Mouse (Mus musculus): ENCODE results near the gene Ctbp1.

Ctbp1 gene

GRCm38 (mm10) chr5:33208533-33209245 lies 66.1 kb downstream of the Ctbp1 start:
- DNase-seq (ENCODE audit: low spot score): no peak

- DNase-seq (ENCODE audit: low spot score): no peak
These were observed 67.7 kb downstream of the Ctbp1 start for GRCm38 (mm10) chr5:33207136-33207535.

DNA sequence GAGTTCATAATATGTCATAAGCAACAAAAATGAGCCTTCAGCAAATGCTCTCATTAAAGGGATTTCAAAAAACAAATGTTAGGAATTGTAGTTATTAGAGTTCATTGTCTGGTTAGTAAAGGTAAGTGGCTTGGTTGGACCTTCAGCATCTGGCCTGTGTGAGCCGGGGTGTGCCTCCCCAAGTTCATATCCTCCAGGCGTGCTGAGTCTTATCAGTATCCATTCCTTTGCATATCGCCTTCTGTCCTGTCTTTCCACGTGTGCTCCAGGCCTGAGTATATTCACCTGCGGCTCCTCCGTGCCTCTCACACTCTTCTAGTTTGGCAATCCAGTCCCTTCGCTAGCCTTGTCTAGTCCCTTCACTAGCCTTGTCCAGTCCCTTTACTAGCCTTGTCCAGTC lies 68.5 kb downstream of the Ctbp1 start:
- no peak for DNase-seq (ENCODE audit: low spot score)

- DNase-seq (ENCODE audit: low spot score): no peak
These were observed 70.5 kb downstream of the Ctbp1 start for GRCm38 (mm10) chr5:33204284-33204683.

GRCm38 (mm10) chr5:33203691-33204242 lies 71.0 kb downstream of the Ctbp1 start:
- peak; percentile 77 for DNase-seq (ENCODE audit: low spot score)

DNA sequence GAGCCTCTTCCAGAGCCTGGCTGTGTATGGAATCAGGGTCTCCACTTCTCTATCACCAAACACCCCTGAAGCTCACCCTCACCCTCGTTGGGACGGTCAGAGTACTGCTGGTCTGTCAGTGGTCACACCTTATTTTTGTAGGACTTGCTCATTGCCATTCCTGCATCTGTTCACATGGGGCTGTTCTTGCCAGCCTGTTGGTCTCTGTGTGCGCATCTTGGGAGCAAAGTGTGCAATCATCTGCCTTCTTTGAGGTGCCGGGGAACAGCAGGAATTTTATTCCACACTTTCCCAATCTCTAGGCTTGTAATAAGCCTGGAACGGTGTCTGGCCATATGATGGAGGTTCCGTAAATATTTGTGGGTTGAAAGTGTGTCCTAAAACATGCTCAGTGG lies 71.6 kb downstream of the Ctbp1 start:
- no peak for DNase-seq (ENCODE audit: low spot score)

GRCm38 (mm10) chr5:33202516-33203170 lies 72.2 kb downstream of the Ctbp1 start:
- no peak for DNase-seq (ENCODE audit: low spot score)

GRCm38 (mm10) chr5:33201697-33202096 lies 73.1 kb downstream of the Ctbp1 start:
- DNase-seq (ENCODE audit: low spot score): no peak

DNA sequence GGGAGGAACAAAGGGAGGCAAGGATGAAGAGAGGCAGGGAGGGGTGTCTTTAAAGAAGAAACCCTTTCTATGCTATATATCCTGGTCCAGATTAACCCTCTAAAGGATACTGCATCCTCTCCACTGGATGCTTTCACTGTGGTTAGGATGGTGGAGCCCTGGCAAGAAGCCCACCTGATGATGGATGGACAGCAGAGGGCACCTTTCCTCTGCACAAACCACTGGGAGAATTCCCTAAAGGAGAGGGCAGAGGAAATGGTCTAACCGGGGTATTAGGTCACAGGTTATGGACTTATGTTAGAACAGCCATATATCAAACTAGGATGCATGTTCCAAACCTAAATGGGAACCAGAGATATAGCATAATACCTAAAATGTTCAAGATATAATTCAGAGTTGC lies 74.7 kb downstream of the Ctbp1 start:
- DNase-seq (ENCODE audit: low spot score): no peak
